ENCODE assay signal across 25 mouse cellular contexts in genomic region chr9:98418346-98418745, GRCm38 (mm10). TPM values are rescaled to one million over a fixed set of nuclear protein-coding genes. Genes with fewer than 3 reads are reported as not detected.
DNase-seq lines count a peak whose midpoint lies in the region; ATAC-seq and TF ChIP-seq lines count a peak whose summit lies in the region.
"Had no signal": no experiment of that assay in that cellular context is flagged by ENCODE, and none has a peak within 500 bp of the region (broad histone marks: within the 10 kb centered on the region; RNA-seq: fewer than 3 reads in every experiment).

No protein-coding gene starts in this region.

- no peak overlapping the region for H3K27ac ChIP-seq in kidney, adult 2 months (ENCODE audit: insufficient read depth, low read depth, low read length)
- H3K27ac ChIP-seq in kidney, embryonic 16.5 days (ENCODE audit: low read length), result no peak overlapping the region
- H3K27ac ChIP-seq in lung, embryonic 14.5 days (ENCODE audit: low read depth), result no peak overlapping the region
- H3K27ac ChIP-seq: embryonic facial prominence, embryonic 12.5 days; forebrain, embryonic 12.5 days; hindbrain, embryonic 12.5 days; layer of hippocampus, adult 2 months; limb, embryonic 12.5 days; macrophage had no signal

- no peaks in the 10 kb centered on the region for H3K27me3 ChIP-seq in kidney, adult 2 months (replicated peaks; ENCODE audit: control insufficient read depth, insufficient read depth, low read length)
- no peaks in the 10 kb centered on the region for H3K27me3 ChIP-seq in kidney, embryonic 16.5 days (ENCODE audit: insufficient read depth, low read length)
- no peaks in the 10 kb centered on the region for H3K27me3 ChIP-seq in lung, embryonic 14.5 days (ENCODE audit: insufficient read depth, low read length)
- H3K27me3 ChIP-seq: CH12.LX; embryonic facial prominence, embryonic 12.5 days; limb, embryonic 12.5 days had no signal

- H3K9ac ChIP-seq in kidney, embryonic 16.5 days (replicated peaks; ENCODE audit: low read length), result no peak overlapping the region
- no peak overlapping the region for H3K9ac ChIP-seq in lung, embryonic 14.5 days
- H3K9ac ChIP-seq: embryonic facial prominence, embryonic 12.5 days; forebrain, embryonic 12.5 days; hindbrain, embryonic 12.5 days; limb, embryonic 12.5 days; liver, postnatal 0 days had no signal

- no peak overlapping the region for H3K4me2 ChIP-seq in kidney, embryonic 16.5 days (replicated peaks; ENCODE audit: low read depth, low read length)
- H3K4me2 ChIP-seq in lung, embryonic 14.5 days, result no peak overlapping the region
- H3K4me2 ChIP-seq: embryonic facial prominence, embryonic 12.5 days; forebrain, embryonic 12.5 days; hindbrain, embryonic 12.5 days; limb, embryonic 12.5 days had no signal

- ATAC-seq in kidney, embryonic 16.5 days (ENCODE audit: low FRiP score, low TSS enrichment), result no peak
- ATAC-seq in lung, embryonic 14.5 days (ENCODE audit: insufficient read depth), result peak; percentile 5; the same call in 1 of the 2 replicates
- ATAC-seq: liver, postnatal 0 days had no signal

- DNase-seq in kidney, adult 2 months, result peak; percentile 75
- DNase-seq in lung, embryonic 14.5 days, result no peak
- DNase-seq in lung, postnatal 14 days, result no peak
- peak; percentile 86 for DNase-seq in gonadal fat pad, adult 2 months (ENCODE audit: low read depth)
- DNase-seq in kidney, postnatal 25 days, result peak; percentile 20 to 67
- no peak for DNase-seq in left cerebral cortex, adult 8-10 months (ENCODE audit: low spot score in 2 of 2)
- no peak for DNase-seq in layer of hippocampus, adult 11-12 months (ENCODE audit: low spot score)
- DNase-seq: adrenal gland, adult 2 months; B cell, adult 2 months; cerebellum, adult 11-12 months; gastrocnemius, postnatal 36 days; layer of hippocampus, postnatal 36 days; right cerebral cortex, adult 18-20 months; right cerebral cortex, postnatal 4 days; thymus, adult 18-20 months had no signal

- no peak for TF ChIP-seq POLR2A in kidney, adult 2 months (IDR thresholded peaks at IDR 0.05; ENCODE audit: low read depth, low read length)

- no peak for TF ChIP-seq CTCF in kidney, adult 2 months (conservative IDR thresholded peaks at IDR 0.05; ENCODE audit: insufficient read depth, insufficient read length, low read depth, low read length)
- no peak for TF ChIP-seq CTCF in lung, embryonic 14.5 days (IDR thresholded peaks at IDR 0.05; ENCODE audit: low read depth)

- H3K4me1 ChIP-seq in kidney, adult 2 months (ENCODE audit: control insufficient read depth, insufficient read depth, low read length), result peaks cover 13% of the 10 kb centered on the region
- H3K4me1 ChIP-seq in kidney, embryonic 16.5 days (ENCODE audit: insufficient read depth, low read length), result no peaks in the 10 kb centered on the region
- H3K4me1 ChIP-seq in lung, embryonic 14.5 days (ENCODE audit: insufficient read depth), result 0 out of 2 replicates have a peak, but pooled peaks cover 3% of the 10 kb centered on the region
- H3K4me1 ChIP-seq: forebrain, embryonic 12.5 days; hindbrain, embryonic 12.5 days had no signal

- no peaks in the 10 kb centered on the region for H3K9me3 ChIP-seq in kidney, embryonic 16.5 days (ENCODE audit: low read length)
- H3K9me3 ChIP-seq in lung, embryonic 14.5 days (ENCODE audit: low read depth, low read length), result no peaks in the 10 kb centered on the region
- H3K9me3 ChIP-seq: embryonic facial prominence, embryonic 12.5 days; forebrain, embryonic 12.5 days; G1E had no signal

- H3K36me3 ChIP-seq in kidney, adult 2 months (ENCODE audit: control insufficient read depth, insufficient read depth, low read length), result no peaks in the 10 kb centered on the region; the same call in 1 of the 2 replicates
- no peaks in the 10 kb centered on the region for H3K36me3 ChIP-seq in kidney, embryonic 16.5 days (ENCODE audit: insufficient read depth, low read length)
- no peaks in the 10 kb centered on the region for H3K36me3 ChIP-seq in lung, embryonic 14.5 days (ENCODE audit: insufficient read depth)
- H3K36me3 ChIP-seq: embryonic facial prominence, embryonic 12.5 days; forebrain, embryonic 12.5 days; G1E; hindbrain, embryonic 12.5 days; limb, embryonic 12.5 days had no signal

- 48% methylated on average over 3 of the region's 3 CpGs for WGBS in kidney, adult 2 months
- WGBS in kidney, embryonic 16.5 days, result 80% methylated on average over 3 of the region's 3 CpGs
- WGBS in lung, embryonic 14.5 days, result 82% methylated on average over 3 of the region's 3 CpGs

- no peak overlapping the region for H3K4me3 ChIP-seq in kidney, adult 2 months (ENCODE audit: insufficient read depth, low read depth, low read length)
- H3K4me3 ChIP-seq in kidney, embryonic 16.5 days (ENCODE audit: low read length), result no peak overlapping the region
- H3K4me3 ChIP-seq in lung, embryonic 14.5 days (ENCODE audit: low read depth, low read length), result no peak overlapping the region
- H3K4me3 ChIP-seq: embryonic facial prominence, embryonic 12.5 days; forebrain, embryonic 12.5 days; hindbrain, embryonic 12.5 days; layer of hippocampus, adult 2 months; limb, embryonic 12.5 days had no signal

RNA-seq across cellular contexts. Expression of gene Rbp1, which starts 4.4 kb away (rescaled TPM):
- 6.4 and 6.7 TPM in 2 replicates for polyA plus RNA-seq in kidney, adult 2 months (2012; rRNA removed)
- 104 and 106 TPM in 2 replicates for polyA plus RNA-seq in kidney, embryonic 16.5 days (2015; fragmentation: Nextera tagmentation; extraction: Ambion mirVana)
- 128 and 132 TPM in 2 replicates for polyA plus RNA-seq in lung, embryonic 14.5 days (2014; fragmentation: Nextera tagmentation; extraction: Ambion mirVana)
- 44.5 and 67.1 TPM in 2 replicates for polyA plus RNA-seq in gonadal fat pad, adult 2 months (2012; rRNA removed)
- 1 to 10 TPM; 4.9 to 6.4 (median 5.8) TPM for total RNA-seq in left cerebral cortex, adult 8-10 months (2022)
- polyA plus RNA-seq: G1E had no signal

Comparison
In these comparisons a context has a peak if more than half of its experiments do, and no peak if none do; other contexts are left out.
1. DNase-seq: peak in kidney, adult 2 months (single experiment), gonadal fat pad, adult 2 months (single experiment) and kidney, postnatal 25 days (2 of 2); none in lung, embryonic 14.5 days (single experiment), lung, postnatal 14 days (single experiment), left cerebral cortex, adult 8-10 months (0 of 2) and layer of hippocampus, adult 11-12 months (single experiment).